Mouse (Mus musculus): ENCODE data around the gene Mucl3. TPM values are rescaled to one million over a fixed set of nuclear protein-coding genes. Genes with fewer than 3 reads are reported as not detected.
A peak's percentile ranks its signal among the peaks of the same experiment; 100 is the strongest.

Mucl3 gene
- not detected for total RNA-seq (2021)

GRCm38 (mm10) chr17:35643609-35644236, at the start of gene Mucl3:
Gene Mucl3, minus strand, starts transcription at chr17:35643695.
- no peak for DNase-seq (ENCODE audit: low spot score in 2 of 2)
- intact Hi-C loops (cut with DNase I): no loop called here

- DNase-seq (ENCODE audit: low spot score in 2 of 2): no peak
- intact Hi-C loops (cut with DNase I): no loop called here
Observed at GRCm38 (mm10) chr17:35692368-35692767, 48.9 kb upstream of the Mucl3 start.

- no peak for DNase-seq (ENCODE audit: low spot score in 2 of 2)
- intact Hi-C loops (cut with DNase I): no loop called here
Observed at GRCm38 (mm10) chr17:35691811-35692210, 48.3 kb upstream of the Mucl3 start.

- DNase-seq (ENCODE audit: low spot score in 2 of 2): no peak
- intact Hi-C loops (cut with DNase I): no loop called here
Observed at GRCm38 (mm10) chr17:35689936-35690645, 46.6 kb upstream of the Mucl3 start.

- no peak for DNase-seq (ENCODE audit: low spot score in 2 of 2)
- intact Hi-C loops (cut with DNase I): no loop called here
Observed at GRCm38 (mm10) chr17:35688347-35689175, 45.1 kb upstream of the Mucl3 start.

GRCm38 (mm10) chr17:35685061-35685460, 41.6 kb upstream of the Mucl3 start:
- DNase-seq (ENCODE audit: low spot score in 2 of 2): no peak
- intact Hi-C loops (cut with DNase I): no loop called here

- no peak for DNase-seq (ENCODE audit: low spot score in 2 of 2)
- intact Hi-C loops (cut with DNase I): no loop called here
Observed at GRCm38 (mm10) chr17:35681986-35682385, 38.5 kb upstream of the Mucl3 start.

- DNase-seq (ENCODE audit: low spot score in 2 of 2): no peak
- intact Hi-C loops (cut with DNase I): no loop called here
Observed at GRCm38 (mm10) chr17:35680591-35680990, 37.1 kb upstream of the Mucl3 start.

- intact Hi-C loops (cut with DNase I): no loop called here
- DNase-seq (ENCODE audit: low spot score in 2 of 2): peak; percentile 81 to 87
Observed at GRCm38 (mm10) chr17:35673416-35674035, 30.0 kb upstream of the Mucl3 start, which contains the start of gene Gtf2h4. Gene Gtf2h4, minus strand, starts transcription at chr17:35673739.

GRCm38 (mm10) chr17:35672527-35672926, 29.0 kb upstream of the Mucl3 start:
- no peak for DNase-seq (ENCODE audit: low spot score in 2 of 2)
- intact Hi-C loops (cut with DNase I): no loop called here

GRCm38 (mm10) chr17:35671846-35672245, 28.4 kb upstream of the Mucl3 start:
- intact Hi-C loops (cut with DNase I): no loop called here
- no peak for DNase-seq (ENCODE audit: low spot score in 2 of 2)

- DNase-seq (ENCODE audit: low spot score in 2 of 2): no peak
- intact Hi-C loops (cut with DNase I): loop anchor here (5.0 kb wide), 1 partner anchor 87 kb away; no protein-coding TSS in a partner anchor
Observed at GRCm38 (mm10) chr17:35669731-35670130, 26.2 kb upstream of the Mucl3 start.

- peak; percentile 97 to 98 for DNase-seq (ENCODE audit: low spot score in 2 of 2)
- intact Hi-C loops (cut with DNase I): loop anchor here (2.0 to 5.0 kb wide), 2 partner anchors 33 to 85 kb away; no protein-coding TSS in a partner anchor
Observed at GRCm38 (mm10) chr17:35667334-35668065, 24.0 kb upstream of the Mucl3 start, which contains the start of gene Vars2. Gene Vars2, minus strand, starts transcription at chr17:35667592.

- intact Hi-C loops (cut with DNase I): loop anchor here (2.0 to 5.0 kb wide), 2 partner anchors 32 to 85 kb away; no protein-coding TSS in a partner anchor
- DNase-seq (ENCODE audit: low spot score in 2 of 2): peak in 1 of 2 experiments; percentile 26
Observed at GRCm38 (mm10) chr17:35666851-35667256, 23.4 kb upstream of the Mucl3 start.

- intact Hi-C loops (cut with DNase I): loop anchor here (2.0 to 5.0 kb wide), 2 partner anchors 31 to 84 kb away; no protein-coding TSS in a partner anchor
- peak; percentile 31 to 50 for DNase-seq (ENCODE audit: low spot score in 2 of 2)
Observed at GRCm38 (mm10) chr17:35665957-35666515, 22.5 kb upstream of the Mucl3 start.

- intact Hi-C loops (cut with DNase I): no loop called here
- DNase-seq (ENCODE audit: low spot score in 2 of 2): no peak
Observed at GRCm38 (mm10) chr17:35653086-35653485, 9.6 kb upstream of the Mucl3 start.

- intact Hi-C loops (cut with DNase I): no loop called here
- no peak for DNase-seq (ENCODE audit: low spot score in 2 of 2)
Observed at GRCm38 (mm10) chr17:35649429-35649828, 5.9 kb upstream of the Mucl3 start.

- no peak for DNase-seq (ENCODE audit: low spot score in 2 of 2)
- intact Hi-C loops (cut with DNase I): loop anchor here (5.0 kb wide), 1 partner anchor 98 kb away; no protein-coding TSS in a partner anchor
Observed at GRCm38 (mm10) chr17:35639352-35639751, 4.1 kb downstream of the Mucl3 start.
